Mouse (Mus musculus) cerebellum, adult 11 months (tissue): ENCODE measurements around the gene Ovch2.

Experiments
- DNase-seq: peaks from one replicate; pipeline ENCODE4 v3.0.0; 2022

Ovch2 gene

GRCm38 (mm10) chr7:107742963-107743465 is 58.0 kb downstream of the Ovch2 start:
- DNase-seq = no peak

DNA sequence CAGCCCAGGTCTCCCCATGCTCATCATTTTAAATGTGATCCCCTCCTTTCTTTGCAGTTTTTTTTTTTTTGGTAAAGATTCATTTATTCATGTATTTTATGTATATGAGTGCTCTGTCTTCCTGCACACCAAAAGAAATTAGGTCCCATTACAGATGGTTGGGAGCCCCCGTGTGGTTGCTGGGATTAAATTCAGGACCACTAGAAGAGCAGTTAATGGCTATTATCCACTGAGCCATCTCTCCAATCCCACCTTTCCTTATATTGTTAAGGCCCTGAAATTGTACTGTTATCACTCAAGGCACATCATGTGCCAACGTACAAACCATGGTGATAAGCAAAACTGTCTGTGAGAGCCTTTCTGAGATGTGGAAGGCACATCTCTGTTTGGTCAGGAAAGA is 62.3 kb downstream of the Ovch2 start:
- DNase-seq = no peak

DNA sequence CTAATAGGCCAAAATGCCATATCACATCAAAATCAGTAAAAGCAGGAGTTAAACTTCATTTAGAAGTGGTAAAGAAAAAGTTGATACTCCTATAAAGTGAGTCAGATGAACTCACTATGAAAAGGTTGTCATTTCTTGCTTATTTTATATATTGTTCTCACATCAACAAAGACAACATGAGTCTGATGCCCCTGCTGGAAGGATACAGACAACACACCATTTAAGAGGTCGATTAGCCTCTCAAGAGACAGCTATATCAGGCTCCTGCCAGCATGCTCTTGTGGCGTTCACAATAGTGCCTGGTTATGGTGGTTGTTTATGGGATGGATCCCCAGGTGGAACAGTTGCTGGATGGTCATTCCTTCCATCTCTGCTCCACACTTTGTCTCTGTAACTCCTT is 67.8 kb downstream of the Ovch2 start:
- DNase-seq = no peak
